Mouse (Mus musculus): ENCODE measurements around the gene Wdr45b. TPM values are rescaled to one million over a fixed set of nuclear protein-coding genes. Genes with fewer than 3 reads are reported as not detected.
"Not testable (repeated sequence)": the region's sequence is repeated elsewhere in the genome, so short reads cannot be mapped to it uniquely, and the experiment has no call there.

The Wdr45b gene
- 10 to 100 TPM; 22.2 to 25.7 TPM for polyA plus RNA-seq (2017; shearing (Covaris generic))

GRCm38 (mm10) chr11:121354091-121354707, at the start of gene Wdr45b:
Gene Wdr45b (minus strand): TSS chr11:121354445.
- peak; percentile 89 for ATAC-seq

- no peak for ATAC-seq
Measured at GRCm38 (mm10) chr11:121392405-121392804, 38.2 kb upstream of the Wdr45b start.

- ATAC-seq = no peak
Measured at GRCm38 (mm10) chr11:121390793-121391192, 36.5 kb upstream of the Wdr45b start.

- ATAC-seq = no peak
Measured at GRCm38 (mm10) chr11:121388554-121388945, 34.3 kb upstream of the Wdr45b start.

GRCm38 (mm10) chr11:121387750-121388553, 33.7 kb upstream of the Wdr45b start, which contains the start of gene Rab40b:
Gene Rab40b (minus strand): TSS chr11:121388251.
- ATAC-seq = no peak

GRCm38 (mm10) chr11:121380294-121380693, 26.0 kb upstream of the Wdr45b start:
- ATAC-seq = no peak

GRCm38 (mm10) chr11:121378644-121379043, 24.4 kb upstream of the Wdr45b start:
- no peak for ATAC-seq

GRCm38 (mm10) chr11:121373305-121373704, 19.1 kb upstream of the Wdr45b start:
- ATAC-seq = no peak

- no peak for ATAC-seq
Measured at GRCm38 (mm10) chr11:121370337-121370994, 16.2 kb upstream of the Wdr45b start.

- no peak for ATAC-seq
Measured at GRCm38 (mm10) chr11:121369622-121370021, 15.4 kb upstream of the Wdr45b start.

- no peak for ATAC-seq
Measured at GRCm38 (mm10) chr11:121368731-121369130, 14.5 kb upstream of the Wdr45b start.

GRCm38 (mm10) chr11:121367170-121367707, 13.0 kb upstream of the Wdr45b start:
- ATAC-seq = no peak

GRCm38 (mm10) chr11:121362212-121362611, 8.0 kb upstream of the Wdr45b start:
- no peak for ATAC-seq

- ATAC-seq = peak; percentile 28
Measured at GRCm38 (mm10) chr11:121353326-121354090, 737 bp downstream of the Wdr45b start.

GRCm38 (mm10) chr11:121348727-121349126, 5.5 kb downstream of the Wdr45b start:
- ATAC-seq = not testable (repeated sequence)

GRCm38 (mm10) chr11:121348166-121348565, 6.1 kb downstream of the Wdr45b start:
- ATAC-seq = no peak

- ATAC-seq = no peak
Measured at GRCm38 (mm10) chr11:121347036-121347435, 7.2 kb downstream of the Wdr45b start.

- ATAC-seq = not testable (repeated sequence)
Measured at GRCm38 (mm10) chr11:121342423-121342822, 11.8 kb downstream of the Wdr45b start.

GRCm38 (mm10) chr11:121340287-121340686, 14.0 kb downstream of the Wdr45b start:
- no peak for ATAC-seq

- no peak for ATAC-seq
Measured at GRCm38 (mm10) chr11:121339647-121340046, 14.6 kb downstream of the Wdr45b start.

- ATAC-seq = no peak
Measured at GRCm38 (mm10) chr11:121331641-121332040, 22.6 kb downstream of the Wdr45b start.

GRCm38 (mm10) chr11:121328619-121329018, 25.6 kb downstream of the Wdr45b start:
- ATAC-seq = no peak
